Mouse (Mus musculus): ENCODE results near the gene Rras. TPM values are rescaled to one million over a fixed set of nuclear protein-coding genes. Genes with fewer than 3 reads are reported as not detected.
"Not testable (repeated sequence)": the region's sequence is repeated elsewhere in the genome, so short reads cannot be mapped to it uniquely, and the experiment has no call there.

Rras gene
- total RNA-seq, 2 experiments from 2014 or later, result 12.4 to 13.1 TPM

GRCm38 (mm10) chr7:45020225-45020624 lies 2.5 kb downstream of the Rras start:
- Histone ChIP-seq H3K4me3 (no peak overlapping the region), H3K27ac (no peak overlapping the region)
- TF ChIP-seq CTCF (conservative IDR thresholded peaks at IDR 0.05), result no peak
- no peak for DNase-seq (ENCODE audit: low spot score in 2 of 2)

- not testable (repeated sequence) for H3K4me3 ChIP-seq; H3K27ac ChIP-seq; DNase-seq (ENCODE audit: low spot score in 2 of 2)
- TF ChIP-seq CTCF (conservative IDR thresholded peaks at IDR 0.05), result peak; percentile 61
Measured at GRCm38 (mm10) chr7:45023711-45024110, 6.0 kb downstream of the Rras start.

- H3K4me3 ChIP-seq, result no peak overlapping the region
- no peak for TF ChIP-seq CTCF (conservative IDR thresholded peaks at IDR 0.05)
- DNase-seq (ENCODE audit: low spot score in 2 of 2), result no peak
- H3K27ac ChIP-seq, result peak overlapping the region; percentile 73
Measured at GRCm38 (mm10) chr7:45024281-45025248, 6.8 kb downstream of the Rras start.

GRCm38 (mm10) chr7:45025601-45026220 lies 8.0 kb downstream of the Rras start:
- peak overlapping the region; percentile 73 for H3K27ac ChIP-seq
- H3K4me3 ChIP-seq, result no peak overlapping the region
- DNase-seq (ENCODE audit: low spot score in 2 of 2), result no peak
- TF ChIP-seq CTCF (conservative IDR thresholded peaks at IDR 0.05), result no peak

GRCm38 (mm10) chr7:45026256-45026655 lies 8.5 kb downstream of the Rras start:
- no peak for TF ChIP-seq CTCF (conservative IDR thresholded peaks at IDR 0.05)
- no peak for DNase-seq (ENCODE audit: low spot score in 2 of 2)
- H3K4me3 ChIP-seq, result no peak overlapping the region
- peak overlapping the region; percentile 73 for H3K27ac ChIP-seq

GRCm38 (mm10) chr7:45027761-45028160 lies 10.0 kb downstream of the Rras start:
- DNase-seq (ENCODE audit: low spot score in 2 of 2), result no peak
- no peak overlapping the region for H3K27ac ChIP-seq
- H3K4me3 ChIP-seq, result no peak overlapping the region
- TF ChIP-seq CTCF (conservative IDR thresholded peaks at IDR 0.05), result no peak

GRCm38 (mm10) chr7:45028351-45028750 lies 10.6 kb downstream of the Rras start:
- Histone ChIP-seq H3K4me3 (no peak overlapping the region), H3K27ac (no peak overlapping the region)
- DNase-seq (ENCODE audit: low spot score in 2 of 2), result no peak
- no peak for TF ChIP-seq CTCF (conservative IDR thresholded peaks at IDR 0.05)

GRCm38 (mm10) chr7:45029995-45030394 lies 12.2 kb downstream of the Rras start:
- Histone ChIP-seq H3K27ac (no peak overlapping the region), H3K4me3 (no peak overlapping the region)
- DNase-seq (ENCODE audit: low spot score in 2 of 2), result no peak
- no peak for TF ChIP-seq CTCF (conservative IDR thresholded peaks at IDR 0.05)

- Histone ChIP-seq H3K4me3 (no peak overlapping the region), H3K27ac (no peak overlapping the region)
- TF ChIP-seq CTCF (conservative IDR thresholded peaks at IDR 0.05), result no peak
- DNase-seq (ENCODE audit: low spot score in 2 of 2), result no peak
Measured at GRCm38 (mm10) chr7:45030857-45031256, 13.1 kb downstream of the Rras start.

GRCm38 (mm10) chr7:45033722-45034359 lies 16.1 kb downstream of the Rras start:
- Histone ChIP-seq H3K4me3 (no peak overlapping the region), H3K27ac (no peak overlapping the region)
- TF ChIP-seq CTCF (conservative IDR thresholded peaks at IDR 0.05), result no peak
- DNase-seq (ENCODE audit: low spot score in 2 of 2), result no peak

- no peak overlapping the region for H3K27ac ChIP-seq
- no peak for DNase-seq (ENCODE audit: low spot score in 2 of 2)
- no peak for TF ChIP-seq CTCF (conservative IDR thresholded peaks at IDR 0.05)
- H3K4me3 ChIP-seq, result no peak overlapping the region
Measured at GRCm38 (mm10) chr7:45035631-45036030, 17.9 kb downstream of the Rras start.

- no peak; the same call in 1 of the 2 replicates for TF ChIP-seq CTCF (conservative IDR thresholded peaks at IDR 0.05)
- no peak for DNase-seq (ENCODE audit: low spot score in 2 of 2)
- no peak overlapping the region for H3K27ac ChIP-seq
- H3K4me3 ChIP-seq, result no peak overlapping the region
Measured at GRCm38 (mm10) chr7:45036702-45037101, 18.9 kb downstream of the Rras start.

GRCm38 (mm10) chr7:45037720-45038361 lies 20.1 kb downstream of the Rras start:
- peak; percentile 88 for TF ChIP-seq CTCF (conservative IDR thresholded peaks at IDR 0.05)
- H3K4me3 ChIP-seq, result no peak overlapping the region
- H3K27ac ChIP-seq, result no peak overlapping the region
- no peak for DNase-seq (ENCODE audit: low spot score in 2 of 2)

Measured in layer of hippocampus, adult 2 months (tissue).